Mouse (Mus musculus) forebrain, embryonic 11.5 days (tissue): Measurements from ENCODE around the gene Slc26a3. TPM values are rescaled to one million over a fixed set of nuclear protein-coding genes. Genes with fewer than 3 reads are reported as not detected.

ENCODE experiments used
- ATAC-seq: fragments of 200-750 bp; cut with Nextera tagmentation; replicated peaks from 2 replicates; pipeline ENCODE4 v1.8.0; 2017; ENCODE audit warnings: moderate TSS enrichment; ENCODE audit not compliant: low FRiP score
- DNase-seq: peaks from one replicate; pipeline ENCODE4 v3.0.0-alpha.2; 2017; ENCODE audit warnings: low spot score
- H3K27ac ChIP-seq: fragments of 300-500 bp; sonication (generic); 2 replicates; pipeline ENCODE4 v1.5.1; 2014; ENCODE audit warnings: low read depth, low read length
- H3K27me3 ChIP-seq: fragments of 300-500 bp; sonication (generic); 2 replicates; pipeline ENCODE4 v1.6.1; 2014; ENCODE audit warnings: mild to moderate bottlenecking, low read length, mixed read lengths; ENCODE audit not compliant: control insufficient read depth, insufficient read depth
- H3K36me3 ChIP-seq: fragments of 300-500 bp; sonication (generic); 2 replicates; pipeline ENCODE4 v1.6.1; 2014; ENCODE audit warnings: mild to moderate bottlenecking, low read length, moderate library complexity, mixed read lengths; ENCODE audit not compliant: control insufficient read depth, insufficient read depth
- H3K4me1 ChIP-seq: fragments of 300-500 bp; sonication (generic); replicated peaks from 2 replicates; pipeline ENCODE4 v1.6.1; 2014; ENCODE audit warnings: low read length, mixed read lengths; ENCODE audit not compliant: control insufficient read depth, insufficient read depth
- H3K4me2 ChIP-seq: fragments of 300-500 bp; sonication (generic); 2 replicates; pipeline ENCODE4 v1.6.1; 2014; ENCODE audit warnings: low read depth, mild to moderate bottlenecking, low read length, moderate library complexity, mixed read lengths; ENCODE audit not compliant: severe bottlenecking
- H3K4me3 ChIP-seq: fragments of 300-500 bp; sonication (generic); 2 replicates; pipeline ENCODE4 v1.5.1; 2014; ENCODE audit warnings: low read depth, low read length
- H3K9ac ChIP-seq: fragments of 300-500 bp; sonication (generic); 2 replicates; pipeline ENCODE4 v1.6.1; 2014; ENCODE audit warnings: low read length
- H3K9me3 ChIP-seq: fragments of 300-500 bp; sonication (generic); 2 replicates; pipeline ENCODE4 v1.6.1; 2016; ENCODE audit warnings: low read length, mixed read lengths; ENCODE audit not compliant: control insufficient read depth
- WGBS: fragments of 180-500 bp; shearing (Covaris S2); extraction: QIAGEN DNeasy Blood & Tissue Kit; methylation state at CpG from one replicate; pipeline ENCODE4 v1.1.7; 2014; 5-methylcytosine and 5-hydroxymethylcytosine counted together
- polyA plus RNA-seq: library from polyadenylated mRNA; unstranded; fragments of >200 nt; fragmentation: Nextera tagmentation; extraction: Ambion mirVana; gene quantifications from 2 replicates; pipeline ENCODE4 v1.2.1, GENCODE M21; 2014

Slc26a3 gene
- polyA plus RNA-seq, 1 experiment from 2014 or later = not detected

- DNase-seq (peak; percentile 97), ATAC-seq (peak; percentile 98)
- no peaks in the 10 kb centered on the region for H3K9me3 ChIP-seq
- no peaks in the 10 kb centered on the region for H3K36me3 ChIP-seq
- peak within 1 kb of the TSS; percentile 88 for H3K9ac ChIP-seq
- H3K27ac ChIP-seq = peak within 1 kb of the TSS; percentile 71; the same call in 1 of the 2 replicates
- H3K27me3 ChIP-seq = no peaks in the 10 kb centered on the region
- peak within 1 kb of the TSS; percentile 79 for H3K4me2 ChIP-seq
- under 1% methylated on average over 68 of the region's 68 CpGs for WGBS
- peak within 1 kb of the TSS; percentile 80 for H3K4me3 ChIP-seq
- H3K4me1 ChIP-seq = no peaks in the 10 kb centered on the region
Observed at GRCm38 (mm10) chr12:31499314-31500131, 108.9 kb downstream of the Slc26a3 start, which contains the start of gene Cbll1. Gene Cbll1 (minus strand): TSS chr12:31499616.

- H3K9me3 ChIP-seq = no peaks in the 10 kb centered on the region
- H3K27ac ChIP-seq = peak overlapping the region; percentile 71; the same call in 1 of the 2 replicates
- no peaks in the 10 kb centered on the region for H3K36me3 ChIP-seq
- ATAC-seq = no peak
- no peaks in the 10 kb centered on the region for H3K27me3 ChIP-seq
- WGBS = 5% methylated on average over 12 of the region's 12 CpGs
- peak overlapping the region; percentile 80 for H3K4me3 ChIP-seq
- H3K9ac ChIP-seq = peak overlapping the region; percentile 88
- no peak for DNase-seq
- H3K4me2 ChIP-seq = peak overlapping the region; percentile 79
- H3K4me1 ChIP-seq = no peaks in the 10 kb centered on the region
Observed at GRCm38 (mm10) chr12:31500196-31500595, 109.5 kb downstream of the Slc26a3 start.

GRCm38 (mm10) chr12:31501266-31501665, 110.6 kb downstream of the Slc26a3 start:
- Histone ChIP-seq H3K4me2 (no peak overlapping the region), H3K9ac (no peak overlapping the region), H3K27ac (no peak overlapping the region), H3K36me3 (no peaks in the 10 kb centered on the region), H3K9me3 (no peaks in the 10 kb centered on the region), H3K27me3 (no peaks in the 10 kb centered on the region), H3K4me3 (no peak overlapping the region), H3K4me1 (no peaks in the 10 kb centered on the region)
- DNase-seq = no peak
- no peak for ATAC-seq
- WGBS = 83% methylated on average over 4 of the region's 4 CpGs

GRCm38 (mm10) chr12:31503211-31503610, 112.5 kb downstream of the Slc26a3 start:
- Histone ChIP-seq H3K36me3 (no peaks in the 10 kb centered on the region), H3K9ac (no peak overlapping the region), H3K4me1 (no peaks in the 10 kb centered on the region), H3K4me3 (no peak overlapping the region), H3K9me3 (no peaks in the 10 kb centered on the region), H3K27me3 (no peaks in the 10 kb centered on the region), H3K4me2 (no peak overlapping the region), H3K27ac (no peak overlapping the region)
- ATAC-seq = no peak
- DNase-seq = no peak

- no peaks in the 10 kb centered on the region for H3K9me3 ChIP-seq
- no peak for ATAC-seq
- no peak for DNase-seq
- no peak overlapping the region for H3K9ac ChIP-seq
- no peak overlapping the region for H3K4me2 ChIP-seq
- no peaks in the 10 kb centered on the region for H3K4me1 ChIP-seq
- no peak overlapping the region for H3K4me3 ChIP-seq
- no peak overlapping the region for H3K27ac ChIP-seq
- H3K27me3 ChIP-seq = no peaks in the 10 kb centered on the region
- WGBS = 41% methylated on average over 6 of the region's 6 CpGs
- no peaks in the 10 kb centered on the region for H3K36me3 ChIP-seq
Observed at GRCm38 (mm10) chr12:31507718-31508364, 117.2 kb downstream of the Slc26a3 start.

- no peak overlapping the region for H3K4me2 ChIP-seq
- WGBS = 83% methylated on average over 6 of the region's 6 CpGs
- H3K9ac ChIP-seq = no peak overlapping the region
- H3K27ac ChIP-seq = no peak overlapping the region
- no peaks in the 10 kb centered on the region for H3K36me3 ChIP-seq
- no peaks in the 10 kb centered on the region for H3K9me3 ChIP-seq
- ATAC-seq = no peak
- no peak overlapping the region for H3K4me3 ChIP-seq
- no peaks in the 10 kb centered on the region for H3K27me3 ChIP-seq
- no peaks in the 10 kb centered on the region for H3K4me1 ChIP-seq
- no peak for DNase-seq
Observed at GRCm38 (mm10) chr12:31508496-31508895, 117.8 kb downstream of the Slc26a3 start.

- ATAC-seq (no peak), DNase-seq (no peak)
- Histone ChIP-seq H3K4me3 (no peak overlapping the region), H3K4me2 (no peak overlapping the region), H3K4me1 (no peaks in the 10 kb centered on the region), H3K9ac (no peak overlapping the region), H3K27ac (no peak overlapping the region), H3K36me3 (no peaks in the 10 kb centered on the region), H3K9me3 (no peaks in the 10 kb centered on the region), H3K27me3 (no peaks in the 10 kb centered on the region)
- WGBS = 58% methylated on average over 5 of the region's 5 CpGs
Observed at GRCm38 (mm10) chr12:31511218-31511617, 120.5 kb downstream of the Slc26a3 start.

GRCm38 (mm10) chr12:31512634-31513411, 122.2 kb downstream of the Slc26a3 start:
- Histone ChIP-seq H3K4me1 (no peaks in the 10 kb centered on the region), H3K4me3 (no peak overlapping the region), H3K36me3 (no peaks in the 10 kb centered on the region), H3K27me3 (no peaks in the 10 kb centered on the region), H3K4me2 (no peak overlapping the region), H3K9me3 (no peaks in the 10 kb centered on the region), H3K27ac (no peak overlapping the region), H3K9ac (no peak overlapping the region)
- DNase-seq (no peak), ATAC-seq (no peak)
- WGBS = 89% methylated on average over 14 of the region's 14 CpGs
